Mouse (Mus musculus) C2C12 (cell line): Measurements from ENCODE around the gene Lrp8. TPM values are rescaled to one million over a fixed set of nuclear protein-coding genes. Genes with fewer than 3 reads are reported as not detected.
A peak's percentile ranks its signal among the peaks of the same experiment; 100 is the strongest.

Source experiments
- H3K27me3 ChIP-seq: one replicate; pipeline ENCODE4 v1.6.1; 2011; ENCODE audit not compliant: control insufficient read depth, insufficient read depth, insufficient read length
- H3K36me3 ChIP-seq: one replicate; pipeline ENCODE4 v1.6.1; 2011; ENCODE audit not compliant: control insufficient read depth, insufficient read depth
- H3K4me3 ChIP-seq: one replicate; pipeline ENCODE4 v1.5.1; 2011; ENCODE audit warnings: mild to moderate bottlenecking, control low read depth; ENCODE audit not compliant: poor library complexity, insufficient read depth, severe bottlenecking
- H3K79me2 ChIP-seq: one replicate; pipeline ENCODE4 v1.6.1; 2011; ENCODE audit not compliant: control insufficient read depth, insufficient read depth
- H3K79me3 ChIP-seq: one replicate; pipeline ENCODE4 v1.6.1; 2011; ENCODE audit warnings: low read depth, control low read depth
- H3ac ChIP-seq: one replicate; pipeline ENCODE3; 2011; ENCODE audit warnings: low read depth; ENCODE audit not compliant: control insufficient read depth, insufficient read length
- CEBPB ChIP-seq: IDR thresholded peaks from one replicate; pipeline ENCODE4 v1.6.1; 2011; ENCODE audit warnings: low read depth, mild to moderate bottlenecking, control low read depth, moderate library complexity
- CTCF ChIP-seq: IDR thresholded peaks from one replicate; pipeline ENCODE4 v1.5.1; 2011; ENCODE audit not compliant: control insufficient read depth, insufficient read depth, insufficient read length
- FOSL1 ChIP-seq: IDR thresholded peaks from one replicate; pipeline ENCODE4 v1.8.0; 2011; ENCODE audit warnings: mild to moderate bottlenecking, low read length; ENCODE audit not compliant: poor library complexity, insufficient read depth, severe bottlenecking
- MAX ChIP-seq: IDR thresholded peaks from one replicate; pipeline ENCODE4 v1.6.1; 2011; ENCODE audit warnings: mild to moderate bottlenecking, control low read depth
- MYOD1 ChIP-seq: IDR thresholded peaks from one replicate; pipeline ENCODE4 v1.6.1; 2011; ENCODE audit warnings: low read depth; ENCODE audit not compliant: control insufficient read depth, insufficient read length
- MYOG ChIP-seq: IDR thresholded peaks from one replicate; pipeline ENCODE4 v1.6.1; 2011; ENCODE audit not compliant: control insufficient read depth, insufficient read length; ENCODE audit errors: extremely low read depth
- USF1 ChIP-seq: IDR thresholded peaks from one replicate; pipeline ENCODE4 v1.6.1; 2011; ENCODE audit warnings: low read depth, mild to moderate bottlenecking, control low read depth, moderate library complexity
- polyA plus RNA-seq: library from polyadenylated mRNA; unstranded; fragments of >200 nt; fragmentation: generic; extraction: Trizol; gene quantifications from one replicate; pipeline ENCODE4 v1.2.1, GENCODE M21; 2012; ENCODE audit warnings: missing spikeins

Lrp8 gene
- polyA plus RNA-seq, 1 experiment: 8.3 TPM

GRCm38 (mm10) chr4:107834643-107835314, 32.7 kb downstream of the Lrp8 start:
- no peaks in the 10 kb centered on the region for H3K27me3 ChIP-seq
- TF ChIP-seq CTCF (no peak), MYOG (no peak), MYOD1 (no peak), MAX (no peak), CEBPB (no peak), USF1 (no peak), FOSL1 (no peak)

DNA sequence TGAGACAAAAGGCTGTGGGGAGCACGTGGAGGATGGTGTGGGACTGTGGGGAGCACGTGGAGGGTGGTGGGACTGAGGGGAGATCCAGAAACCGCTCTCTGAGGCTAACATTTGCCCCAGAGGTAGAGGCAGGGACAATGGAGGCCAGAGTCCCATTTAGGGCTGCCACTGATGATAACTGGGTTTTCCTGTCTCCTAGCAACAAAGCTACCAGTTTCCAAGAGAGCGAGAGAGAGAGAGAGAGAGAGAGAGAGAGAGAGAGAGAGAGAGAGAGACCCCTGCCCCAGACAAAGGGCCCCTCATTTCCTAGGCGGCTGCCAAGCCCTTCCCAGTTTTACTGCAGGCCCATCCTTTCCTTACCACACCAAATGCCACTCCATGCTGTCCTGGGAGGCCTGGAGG, 33.4 kb downstream of the Lrp8 start:
- Histone ChIP-seq H3K27me3 (no peaks in the 10 kb centered on the region), H3ac (no peak overlapping the region), H3K79me2 (peaks cover 22% of the 10 kb centered on the region), H3K36me3 (peaks cover 18% of the 10 kb centered on the region), H3K4me3 (no peak overlapping the region), H3K79me3 (peaks cover 5% of the 10 kb centered on the region)
- TF ChIP-seq MYOG (no peak), FOSL1 (no peak), MYOD1 (no peak), USF1 (no peak), CEBPB (no peak), MAX (no peak), CTCF (no peak)

More at GRCm38 (mm10) chr4:107834643-107835314, 32.7 kb downstream of the Lrp8 start:
- Histone ChIP-seq H3K36me3 (peaks cover 18% of the 10 kb centered on the region), H3K4me3 (no peak overlapping the region), H3ac (no peak overlapping the region), H3K79me3 (peaks cover 5% of the 10 kb centered on the region), H3K79me2 (peaks cover 30% of the 10 kb centered on the region)

DNA sequence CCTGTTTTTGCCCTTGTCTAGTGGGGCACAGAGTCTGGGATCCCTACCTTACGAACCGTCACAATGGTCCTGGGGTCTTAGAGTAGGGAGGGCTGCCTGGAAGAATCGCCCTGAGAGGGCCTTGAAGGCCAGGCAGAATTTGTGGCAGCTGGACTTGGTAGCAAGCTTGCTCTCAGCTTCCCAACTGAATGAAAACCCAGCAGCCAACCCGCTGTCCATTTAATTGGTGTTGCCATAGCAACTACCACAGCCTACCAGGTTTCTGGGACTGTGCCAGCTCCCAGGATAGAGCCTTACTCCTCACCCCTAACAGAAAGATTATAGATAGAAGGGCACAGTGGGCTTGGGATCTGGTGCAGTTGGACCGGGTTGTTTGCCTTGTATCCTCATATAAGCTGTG, 34.7 kb downstream of the Lrp8 start:
- H3K79me2 ChIP-seq: peaks cover 10% of the 10 kb centered on the region
- TF ChIP-seq MAX (no peak), MYOG (no peak), FOSL1 (no peak), CEBPB (no peak), USF1 (no peak), CTCF (no peak), MYOD1 (no peak)
- no peaks in the 10 kb centered on the region for H3K79me3 ChIP-seq
- peaks cover 18% of the 10 kb centered on the region for H3K36me3 ChIP-seq
- no peak overlapping the region for H3ac ChIP-seq
- no peak overlapping the region for H3K4me3 ChIP-seq
- no peaks in the 10 kb centered on the region for H3K27me3 ChIP-seq

- Histone ChIP-seq H3K4me3 (no peak overlapping the region), H3ac (no peak overlapping the region), H3K27me3 (no peaks in the 10 kb centered on the region), H3K79me2 (no peaks in the 10 kb centered on the region), H3K79me3 (no peaks in the 10 kb centered on the region), H3K36me3 (peaks cover 18% of the 10 kb centered on the region)
- TF ChIP-seq MAX (no peak), MYOG (no peak), MYOD1 (no peak), USF1 (no peak), FOSL1 (no peak), CTCF (no peak), CEBPB (no peak)
Measured at GRCm38 (mm10) chr4:107837910-107838309, 35.8 kb downstream of the Lrp8 start.

DNA sequence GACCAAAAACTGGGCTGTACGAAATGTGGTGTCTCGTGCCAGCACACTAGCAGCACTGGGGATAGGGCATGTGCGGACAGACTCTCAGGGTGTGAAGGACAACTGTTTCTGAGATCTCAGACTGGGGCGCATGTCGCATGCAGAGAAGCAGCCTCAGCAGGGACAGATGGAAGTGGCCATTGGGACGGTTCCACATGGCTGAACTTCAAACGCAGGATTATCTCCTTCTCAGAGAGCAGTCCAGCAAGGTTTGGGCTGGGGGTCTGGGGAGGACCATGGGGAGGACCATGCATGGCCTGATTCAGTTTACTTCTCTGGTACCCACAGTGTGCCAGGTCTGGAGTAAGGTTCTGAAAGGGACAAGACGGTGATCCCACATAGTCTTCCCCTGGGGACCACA, 41.6 kb downstream of the Lrp8 start:
- Histone ChIP-seq H3K27me3 (no peaks in the 10 kb centered on the region), H3K79me3 (no peaks in the 10 kb centered on the region), H3K4me3 (no peak overlapping the region), H3K36me3 (peaks cover 12% of the 10 kb centered on the region), H3ac (no peak overlapping the region), H3K79me2 (no peaks in the 10 kb centered on the region)
- TF ChIP-seq FOSL1 (no peak), CEBPB (no peak), MAX (no peak), USF1 (no peak), CTCF (no peak), MYOG (no peak), MYOD1 (no peak)

DNA sequence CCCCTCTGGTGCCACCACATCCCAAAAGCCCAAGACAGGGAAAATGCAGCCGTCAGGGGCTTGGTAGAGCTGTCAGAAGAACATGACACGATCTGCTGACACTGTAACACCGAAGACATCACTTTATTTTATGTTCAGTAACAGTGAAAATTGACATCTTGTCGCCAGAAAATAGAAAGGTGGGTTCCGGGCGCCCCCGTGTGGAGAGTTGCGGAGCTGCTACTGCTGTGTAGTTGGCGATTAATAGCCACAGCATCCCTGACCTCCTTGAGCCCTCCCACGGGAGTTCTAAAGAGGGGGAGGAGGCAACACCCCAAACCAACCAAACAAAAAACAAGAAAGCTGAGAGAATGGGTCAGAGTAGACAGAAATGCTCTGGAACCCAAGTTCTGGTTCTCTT, 42.9 kb downstream of the Lrp8 start:
- no peak for TF ChIP-seq CEBPB
- TF ChIP-seq CTCF: peak; percentile 86
- no peak for TF ChIP-seq FOSL1
- no peak for TF ChIP-seq MAX
- TF ChIP-seq MYOG: no peak
- TF ChIP-seq MYOD1: no peak
- no peak for TF ChIP-seq USF1
- Histone ChIP-seq H3K79me2 (no peaks in the 10 kb centered on the region), H3K4me3 (no peak overlapping the region), H3K27me3 (no peaks in the 10 kb centered on the region), H3K79me3 (no peaks in the 10 kb centered on the region), H3ac (no peak overlapping the region), H3K36me3 (peaks cover 12% of the 10 kb centered on the region)
